Mouse (Mus musculus) C2C12 (cell line): Measurements from ENCODE around the gene Tomm6.

ENCODE experiments used
- CTCF ChIP-seq: IDR thresholded peaks from one replicate; pipeline ENCODE4 v1.5.1; 2011; ENCODE audit not compliant: control insufficient read depth, insufficient read depth, insufficient read length
- MAX ChIP-seq: IDR thresholded peaks from one replicate; pipeline ENCODE4 v1.6.1; 2011; ENCODE audit warnings: mild to moderate bottlenecking, control low read depth

- TF ChIP-seq CTCF (no peak), MAX (no peak)
Measured at GRCm38 (mm10) chr17:47712889-47713571, 24.8 kb upstream of the Tomm6 start.
